Mouse (Mus musculus) heart, adult 2 months (tissue): ENCODE results near the gene Jtb.

Experiments used
- CTCF ChIP-seq: fragments of 200-600 bp; IDR thresholded peaks from 2 replicates; pipeline ENCODE4 v1.8.1; 2022; ENCODE audit warnings: antibody characterized with exemption, mild to moderate bottlenecking, moderate library complexity
- EP300 ChIP-seq: fragments of 200-500 bp; IDR thresholded peaks from 2 replicates; pipeline ENCODE4 v1.6.1; 2011; ENCODE audit warnings: low read depth, low read length, control low read depth; ENCODE audit not compliant: insufficient read depth
- POLR2A ChIP-seq: fragments of 200-500 bp; IDR thresholded peaks from 2 replicates; pipeline ENCODE4 v1.6.1; 2011; ENCODE audit warnings: mild to moderate bottlenecking, low read depth, low read length, control low read depth; ENCODE audit not compliant: insufficient read depth

- no peak for TF ChIP-seq CTCF
- TF ChIP-seq EP300: no peak
- no peak for TF ChIP-seq POLR2A
Observed at GRCm38 (mm10) chr3:90258521-90258920, 27.1 kb downstream of the Jtb start.
